Mouse (Mus musculus): Measurements from ENCODE around the gene Zdhhc7.
A peak's percentile ranks its signal among the peaks of the same experiment; 100 is the strongest.

The Zdhhc7 gene

GRCm38 (mm10) chr8:120114315-120114841 lies 13.1 kb upstream of the Zdhhc7 start:
- DNase-seq (ENCODE audit: low spot score): no peak

DNA sequence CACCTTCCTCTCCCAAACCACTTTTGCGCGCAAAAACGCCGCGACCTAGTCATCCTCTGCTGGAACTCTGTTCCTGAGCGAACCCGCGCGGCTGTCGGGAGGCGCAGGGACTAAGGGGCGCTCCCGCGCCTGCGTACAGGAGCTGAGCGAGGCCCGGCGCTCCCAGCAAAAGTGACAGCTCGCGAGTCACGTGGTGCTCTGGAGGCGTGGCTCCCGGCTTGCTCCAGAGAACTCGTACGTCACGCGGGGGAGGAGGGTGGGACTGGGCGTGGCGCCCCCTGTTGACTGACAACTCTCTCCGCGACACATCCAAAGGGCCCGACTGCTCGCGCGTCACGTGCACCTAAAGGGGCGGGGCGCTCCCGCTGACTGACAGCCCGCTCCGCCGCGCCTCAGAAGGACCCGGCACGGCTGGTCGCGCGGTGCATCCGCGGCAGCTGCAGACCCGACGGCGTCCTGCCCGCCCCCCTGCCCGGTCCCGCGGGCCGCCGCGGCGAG lies 12.5 kb upstream of the Zdhhc7 start, which contains the start of gene 6430548M08Rik:
TSS of gene 6430548M08Rik (plus strand) at position 395 of the 498 bp plus-strand sequence.
- peak; percentile 96 for DNase-seq (ENCODE audit: low spot score)

- no peak for DNase-seq (ENCODE audit: low spot score)
These were observed 12.0 kb upstream of the Zdhhc7 start for GRCm38 (mm10) chr8:120113306-120113705.

DNA sequence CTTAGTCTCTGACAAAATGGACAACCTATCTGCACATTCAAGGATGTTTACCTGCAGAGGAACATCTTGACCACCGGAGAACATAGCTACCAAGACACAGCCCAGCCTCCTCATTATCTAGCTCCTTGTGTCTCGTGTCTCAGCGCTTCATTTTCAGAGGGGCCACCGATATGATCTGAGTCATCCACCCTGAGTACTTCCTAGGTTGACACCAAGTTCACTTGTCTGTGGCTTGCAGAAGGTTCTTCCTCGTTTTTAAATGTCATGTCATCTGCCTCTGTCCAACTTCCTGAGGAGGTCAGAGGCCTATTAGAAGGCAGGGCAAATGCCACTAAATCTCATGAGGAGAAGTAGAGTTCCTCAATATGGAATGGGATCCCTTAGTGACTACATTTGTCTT lies 11.3 kb upstream of the Zdhhc7 start:
- no peak for DNase-seq (ENCODE audit: low spot score)

- no peak for DNase-seq (ENCODE audit: low spot score)
These were observed 10.1 kb upstream of the Zdhhc7 start for GRCm38 (mm10) chr8:120111382-120111781.

- no peak for DNase-seq (ENCODE audit: low spot score)
These were observed 9.7 kb upstream of the Zdhhc7 start for GRCm38 (mm10) chr8:120110966-120111365.

- no peak for DNase-seq (ENCODE audit: low spot score)
These were observed 7.9 kb upstream of the Zdhhc7 start for GRCm38 (mm10) chr8:120109149-120109548.

- no peak for DNase-seq (ENCODE audit: low spot score)
These were observed 3.5 kb upstream of the Zdhhc7 start for GRCm38 (mm10) chr8:120104721-120105272.

- no peak for DNase-seq (ENCODE audit: low spot score)
These were observed 2.6 kb upstream of the Zdhhc7 start for GRCm38 (mm10) chr8:120103916-120104315.

DNA sequence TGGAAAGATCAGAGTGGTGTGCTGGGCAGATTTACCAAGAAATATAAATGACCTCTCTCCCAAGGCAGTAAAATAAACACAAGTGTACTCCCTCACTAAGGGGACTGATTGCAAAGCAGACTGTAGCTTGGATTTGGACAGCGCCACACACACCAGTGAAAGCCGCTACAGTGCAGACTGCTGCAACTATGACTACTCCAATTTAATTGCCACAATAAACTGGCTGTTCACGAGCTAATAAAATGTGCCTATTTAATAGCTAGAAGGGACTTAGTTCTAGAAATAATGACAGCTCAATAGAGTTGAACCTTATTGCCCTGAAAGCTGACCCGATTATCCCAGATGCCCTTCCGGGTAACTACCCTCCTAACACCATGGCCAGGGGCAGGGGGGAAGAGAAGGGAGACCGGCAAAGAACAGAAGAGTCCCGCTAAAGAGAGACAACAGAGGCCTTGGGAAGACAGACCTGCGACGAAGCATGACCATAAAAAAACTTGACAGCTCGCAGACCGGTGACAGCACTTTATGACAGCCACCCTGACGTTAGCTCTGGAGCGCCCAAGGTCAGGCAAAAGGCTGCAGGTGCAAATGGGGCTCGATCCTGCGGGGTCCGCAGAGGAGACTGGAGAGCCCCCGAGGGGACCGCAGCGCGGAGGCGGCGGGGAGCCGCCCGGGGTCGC lies 754 bp downstream of the Zdhhc7 start:
- no peak for DNase-seq (ENCODE audit: low spot score)

DNA sequence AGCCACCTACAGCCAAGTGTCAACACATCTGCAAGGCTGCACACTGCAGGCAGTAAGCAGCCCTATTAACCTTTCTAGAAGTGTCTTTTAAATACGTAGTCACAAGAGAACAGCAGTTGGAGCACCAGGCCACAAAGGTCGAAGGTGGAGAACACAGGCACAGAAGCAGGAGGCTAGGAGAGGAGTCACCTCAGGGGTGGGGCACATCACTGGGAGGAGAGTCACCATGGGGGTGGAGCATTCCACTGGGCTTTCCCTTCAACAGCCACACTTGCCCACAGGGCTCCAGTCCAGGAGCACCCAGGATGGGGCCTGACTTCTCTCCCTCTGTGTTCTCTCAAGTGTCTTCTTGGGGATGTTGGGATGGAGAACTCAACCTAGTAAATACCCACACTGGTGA lies 4.8 kb downstream of the Zdhhc7 start:
- no peak for DNase-seq (ENCODE audit: low spot score)

DNA sequence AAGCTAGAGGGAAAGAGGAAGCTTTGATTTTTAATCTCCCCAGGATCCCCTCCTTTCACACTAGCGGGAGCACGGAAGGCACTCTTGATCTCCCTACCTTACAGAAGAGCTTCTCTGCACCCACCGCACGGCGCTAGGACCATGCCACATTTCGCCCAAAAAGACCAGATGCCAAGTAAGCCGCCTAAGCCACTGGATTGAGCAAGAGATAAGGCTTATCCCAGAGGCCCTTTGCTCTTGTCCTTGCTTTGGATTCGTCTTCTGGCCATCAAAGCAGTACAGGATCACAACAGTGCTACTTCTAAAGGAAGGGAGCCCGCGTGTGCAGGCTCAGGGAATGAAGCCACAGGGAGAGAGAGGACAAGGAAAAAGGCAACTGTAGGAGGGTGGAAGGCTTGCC lies 6.5 kb downstream of the Zdhhc7 start:
- no peak for DNase-seq (ENCODE audit: low spot score)

- no peak for DNase-seq (ENCODE audit: low spot score)
These were observed 8.2 kb downstream of the Zdhhc7 start for GRCm38 (mm10) chr8:120093103-120093502.

DNA sequence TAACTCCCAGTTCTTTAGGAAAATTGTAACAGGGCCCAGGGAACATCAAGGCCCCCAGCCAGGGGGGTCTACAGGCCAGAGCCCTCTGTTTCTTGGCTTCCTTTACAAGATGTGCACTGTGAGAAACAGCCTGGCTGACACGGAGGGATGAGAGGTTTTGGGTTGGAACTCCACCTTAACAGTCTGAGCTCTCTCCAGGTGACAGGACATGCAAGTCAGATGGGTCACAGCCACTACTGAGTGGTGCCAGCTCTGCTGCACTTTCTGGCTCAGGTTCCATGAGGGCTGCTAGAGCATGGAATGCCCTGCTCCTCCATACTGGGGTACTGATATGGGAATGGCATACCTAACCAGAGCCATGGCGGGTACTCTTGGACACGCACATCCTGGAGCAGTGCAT lies 10.2 kb downstream of the Zdhhc7 start:
- DNase-seq (ENCODE audit: low spot score): no peak

GRCm38 (mm10) chr8:120089511-120089910 lies 11.8 kb downstream of the Zdhhc7 start:
- DNase-seq (ENCODE audit: low spot score): no peak

DNA sequence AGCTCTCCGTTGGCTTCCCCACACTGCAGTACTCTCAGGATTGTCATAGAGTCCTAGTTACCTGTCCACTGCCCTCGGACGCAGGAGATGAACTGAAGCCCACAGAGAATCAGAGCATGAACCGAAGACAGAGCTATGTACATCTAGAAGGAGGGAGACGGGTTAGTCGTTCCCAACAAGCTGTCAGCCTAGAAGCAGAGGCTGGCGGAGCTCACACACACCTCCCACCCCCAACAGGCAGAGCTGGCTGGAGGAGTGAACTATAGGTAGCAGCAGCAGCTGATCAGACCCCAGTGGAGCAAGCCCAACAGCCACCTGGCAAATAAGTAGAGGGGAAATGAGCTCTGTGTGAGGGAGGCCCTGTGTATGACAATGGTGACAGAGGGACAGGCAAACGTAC lies 16.5 kb downstream of the Zdhhc7 start:
- no peak for DNase-seq (ENCODE audit: low spot score)

GRCm38 (mm10) chr8:120083261-120083660 lies 18.0 kb downstream of the Zdhhc7 start:
- no peak for DNase-seq (ENCODE audit: low spot score)

GRCm38 (mm10) chr8:120079361-120079760 lies 21.9 kb downstream of the Zdhhc7 start:
- no peak for DNase-seq (ENCODE audit: low spot score)

GRCm38 (mm10) chr8:120078080-120078479 lies 23.2 kb downstream of the Zdhhc7 start:
- peak; percentile 45 for DNase-seq (ENCODE audit: low spot score)

- no peak for DNase-seq (ENCODE audit: low spot score)
These were observed 25.9 kb downstream of the Zdhhc7 start for GRCm38 (mm10) chr8:120075347-120075746.

DNA sequence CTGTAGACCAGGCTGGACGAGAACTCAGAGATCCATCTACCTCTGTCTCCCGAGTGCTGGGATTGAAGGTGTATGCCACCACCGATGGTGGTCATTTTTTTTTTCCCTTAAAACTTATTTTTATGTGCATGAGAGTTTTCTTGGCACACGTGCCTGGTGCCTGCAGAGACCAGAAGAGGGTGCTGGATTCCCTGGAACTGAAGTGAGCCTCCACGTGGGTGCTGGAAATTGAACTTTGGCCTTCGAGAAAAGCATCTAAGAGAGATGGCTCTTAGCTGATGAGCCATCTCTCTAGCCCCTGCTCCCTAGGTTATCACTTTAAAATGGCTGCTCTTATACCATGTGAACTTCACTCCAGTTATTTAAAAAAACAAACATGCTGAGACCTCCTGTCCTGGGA lies 26.8 kb downstream of the Zdhhc7 start:
- DNase-seq (ENCODE audit: low spot score): no peak

GRCm38 (mm10) chr8:120072827-120073226 lies 28.5 kb downstream of the Zdhhc7 start:
- DNase-seq (ENCODE audit: low spot score): no peak

GRCm38 (mm10) chr8:120072259-120072658 lies 29.0 kb downstream of the Zdhhc7 start:
- no peak for DNase-seq (ENCODE audit: low spot score)

- DNase-seq (ENCODE audit: low spot score): peak; percentile 81
These were observed 29.6 kb downstream of the Zdhhc7 start for GRCm38 (mm10) chr8:120071684-120072083.

Measured in ovary, postnatal 10 days (tissue).